Mouse (Mus musculus): ENCODE data around the gene Capn12.
"Not testable (repeated sequence)": the region's sequence is repeated elsewhere in the genome, so short reads cannot be mapped to it uniquely, and the experiment has no call there.

Capn12 gene

GRCm38 (mm10) chr7:28877856-28878255 is 3.4 kb upstream of the Capn12 start:
- no peak for DNase-seq (ENCODE audit: low spot score)

- DNase-seq (ENCODE audit: low spot score): no peak
These were observed 1.6 kb upstream of the Capn12 start for GRCm38 (mm10) chr7:28879606-28880005.

DNA sequence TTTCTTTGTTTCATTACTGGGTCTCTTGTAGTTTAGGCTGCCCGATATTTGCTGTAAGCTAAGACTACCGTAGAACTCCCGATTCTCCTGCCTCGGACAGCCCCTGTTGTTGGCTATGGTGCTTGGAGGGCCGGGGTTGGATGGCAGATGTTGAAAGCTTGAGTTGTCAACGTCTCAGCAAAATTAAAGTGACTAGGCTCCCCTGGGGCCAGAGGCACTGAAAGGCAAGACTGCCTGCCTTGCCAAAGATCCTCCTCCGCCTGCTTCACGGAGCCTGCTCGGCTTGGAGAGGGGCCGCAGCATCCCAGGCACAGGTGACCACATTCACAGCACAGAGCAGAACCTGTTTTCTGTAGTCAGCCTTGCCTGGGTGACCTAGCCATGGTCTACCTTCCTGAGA is 668 bp upstream of the Capn12 start:
- peak; percentile 46 for DNase-seq (ENCODE audit: low spot score)

- no peak for DNase-seq (ENCODE audit: low spot score)
These were observed 1.8 kb downstream of the Capn12 start for GRCm38 (mm10) chr7:28883039-28883438.

- DNase-seq (ENCODE audit: low spot score): not testable (repeated sequence)
These were observed 2.5 kb downstream of the Capn12 start for GRCm38 (mm10) chr7:28883704-28884103.

DNA sequence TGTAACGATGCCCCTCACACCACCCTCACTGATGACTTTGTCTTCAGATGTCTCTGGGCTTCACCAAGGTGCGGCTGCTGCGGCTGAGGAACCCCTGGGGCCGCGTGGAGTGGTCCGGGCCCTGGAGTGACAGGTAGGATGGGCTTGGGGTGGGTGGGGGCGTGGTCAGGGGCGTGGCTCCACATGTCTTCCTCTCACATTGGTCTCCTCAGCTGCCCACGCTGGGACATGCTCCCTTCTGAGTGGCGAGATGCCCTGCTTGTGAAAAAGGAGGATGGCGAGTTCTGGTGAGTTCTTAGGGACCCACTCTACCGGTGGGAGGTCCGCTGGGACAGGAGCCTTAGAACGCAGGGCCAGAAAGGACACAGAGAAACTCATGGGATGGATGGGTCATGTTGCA is 5.3 kb downstream of the Capn12 start:
- no peak for DNase-seq (ENCODE audit: low spot score)

DNA sequence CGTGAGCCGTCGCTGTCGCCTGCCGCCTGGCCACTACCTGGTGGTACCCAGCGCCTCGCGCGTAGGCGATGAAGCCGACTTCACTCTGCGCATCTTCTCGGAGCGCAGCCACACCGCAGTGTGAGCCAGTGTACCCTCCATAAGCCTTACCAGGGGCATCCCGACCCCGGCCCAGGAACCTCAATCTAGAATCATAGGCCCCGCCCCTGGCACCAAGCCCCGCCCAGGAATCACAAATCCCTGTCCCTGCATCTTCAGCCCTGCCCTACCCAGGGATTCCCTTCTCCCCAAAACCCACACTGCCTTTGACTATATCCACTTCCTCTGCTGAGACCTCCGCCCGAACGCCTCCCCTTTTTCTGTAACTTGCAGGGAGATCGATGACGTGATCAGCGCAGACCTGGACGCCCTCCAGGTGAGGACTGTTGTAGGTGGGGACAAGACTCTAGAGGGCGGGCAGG is 7.5 kb downstream of the Capn12 start:
- DNase-seq (ENCODE audit: low spot score): peak; percentile 26

DNA sequence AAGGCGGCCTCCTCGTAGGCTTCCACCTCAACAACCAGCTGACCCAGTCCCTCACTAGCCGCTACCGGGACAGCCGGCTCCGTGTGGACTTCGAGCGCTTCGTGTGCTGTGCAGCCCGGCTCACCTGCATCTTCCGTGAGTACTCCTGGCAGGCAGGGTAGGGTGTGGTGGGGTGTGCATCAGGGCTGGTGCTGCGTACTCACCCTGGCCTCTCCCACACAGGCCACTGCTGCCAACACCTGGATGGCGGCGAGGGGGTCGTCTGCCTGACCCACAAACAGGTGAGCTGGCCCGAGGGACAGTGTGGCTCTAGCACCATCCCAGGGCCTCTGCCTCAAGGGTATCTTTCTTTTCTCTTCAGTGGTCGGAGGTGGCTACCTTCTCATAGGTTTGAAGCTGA is 11.4 kb downstream of the Capn12 start:
- no peak for DNase-seq (ENCODE audit: low spot score)

GRCm38 (mm10) chr7:28893643-28894265 is 12.5 kb downstream of the Capn12 start:
- DNase-seq (ENCODE audit: low spot score): peak; percentile 82

- DNase-seq (ENCODE audit: low spot score): no peak
These were observed 13.7 kb downstream of the Capn12 start for GRCm38 (mm10) chr7:28894942-28895341.

- DNase-seq (ENCODE audit: low spot score): no peak
These were observed 16.4 kb downstream of the Capn12 start for GRCm38 (mm10) chr7:28897661-28898060.

- no peak for DNase-seq (ENCODE audit: low spot score)
These were observed 18.8 kb downstream of the Capn12 start for GRCm38 (mm10) chr7:28899972-28900371.

- no peak for DNase-seq (ENCODE audit: low spot score)
These were observed 20.3 kb downstream of the Capn12 start for GRCm38 (mm10) chr7:28901311-28902125.

GRCm38 (mm10) chr7:28902180-28902579 is 21.0 kb downstream of the Capn12 start:
- no peak for DNase-seq (ENCODE audit: low spot score)

DNA sequence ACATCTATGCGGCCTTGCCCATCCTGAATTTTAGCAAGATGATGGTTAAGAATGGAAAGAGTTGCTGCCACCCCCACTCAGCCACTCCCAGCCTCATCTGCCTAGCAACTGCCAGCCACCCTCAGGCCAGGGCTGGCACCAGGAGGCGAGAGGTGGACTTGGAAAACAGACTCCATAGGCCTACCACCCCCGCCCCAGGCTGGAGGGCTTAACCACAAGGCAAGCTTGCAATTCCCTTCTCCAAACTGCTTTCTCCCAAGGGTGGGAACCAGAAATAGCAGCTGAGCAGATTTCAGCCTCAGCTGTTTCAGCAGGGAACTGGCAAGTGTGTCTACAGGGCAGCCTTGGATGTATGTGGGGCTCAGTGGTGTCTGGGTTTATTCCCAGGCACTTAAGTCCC is 21.6 kb downstream of the Capn12 start:
- DNase-seq (ENCODE audit: low spot score): no peak

- DNase-seq (ENCODE audit: low spot score): no peak
These were observed 22.6 kb downstream of the Capn12 start for GRCm38 (mm10) chr7:28903778-28904177.

- DNase-seq (ENCODE audit: low spot score): no peak
These were observed 26.0 kb downstream of the Capn12 start for GRCm38 (mm10) chr7:28907195-28907594.

DNA sequence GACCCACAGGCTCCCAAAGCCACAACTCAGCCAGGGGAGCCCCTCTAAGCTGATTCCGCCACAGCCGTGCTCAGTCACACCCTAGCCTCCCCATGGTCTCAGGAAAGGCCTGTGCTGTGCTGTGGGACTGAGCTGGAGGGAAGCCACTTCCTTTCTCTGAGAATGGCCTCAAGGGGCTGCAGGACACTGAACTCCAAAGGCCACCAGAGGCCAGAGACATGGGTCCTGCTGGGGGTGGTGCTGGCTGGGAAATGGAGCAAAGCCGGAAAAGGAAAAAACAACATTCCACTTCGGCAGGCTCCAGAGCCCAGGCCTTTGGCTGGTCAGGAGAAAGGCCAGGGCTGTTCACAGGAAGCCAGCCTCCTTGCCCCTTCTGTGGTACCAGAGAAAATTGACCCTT is 30.4 kb downstream of the Capn12 start:
- DNase-seq (ENCODE audit: low spot score): no peak

GRCm38 (mm10) chr7:28913171-28913570 is 31.9 kb downstream of the Capn12 start:
- peak; percentile 38 for DNase-seq (ENCODE audit: low spot score)

DNA sequence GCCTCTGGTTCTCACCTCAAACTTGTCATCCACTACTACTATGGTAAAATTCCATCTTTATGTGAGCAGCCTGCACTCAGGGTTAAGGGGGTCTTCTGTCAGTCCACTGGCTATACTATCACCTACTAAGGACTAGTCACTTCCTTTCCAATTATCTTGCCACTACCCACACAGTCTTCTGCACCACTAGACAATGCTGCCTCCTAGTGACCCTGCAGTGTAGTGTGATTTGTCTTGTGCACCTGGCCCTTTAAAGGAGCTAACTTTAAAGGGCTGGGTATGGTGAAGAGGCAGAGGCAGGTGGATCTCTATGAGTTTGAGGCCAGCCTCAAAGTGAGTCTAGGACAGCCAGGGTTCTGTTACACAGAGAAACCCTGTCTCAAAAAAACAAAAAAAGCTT is 35.3 kb downstream of the Capn12 start:
- no peak for DNase-seq (ENCODE audit: low spot score)

GRCm38 (mm10) chr7:28917503-28918426 is 36.5 kb downstream of the Capn12 start:
- no peak for DNase-seq (ENCODE audit: low spot score)

DNA sequence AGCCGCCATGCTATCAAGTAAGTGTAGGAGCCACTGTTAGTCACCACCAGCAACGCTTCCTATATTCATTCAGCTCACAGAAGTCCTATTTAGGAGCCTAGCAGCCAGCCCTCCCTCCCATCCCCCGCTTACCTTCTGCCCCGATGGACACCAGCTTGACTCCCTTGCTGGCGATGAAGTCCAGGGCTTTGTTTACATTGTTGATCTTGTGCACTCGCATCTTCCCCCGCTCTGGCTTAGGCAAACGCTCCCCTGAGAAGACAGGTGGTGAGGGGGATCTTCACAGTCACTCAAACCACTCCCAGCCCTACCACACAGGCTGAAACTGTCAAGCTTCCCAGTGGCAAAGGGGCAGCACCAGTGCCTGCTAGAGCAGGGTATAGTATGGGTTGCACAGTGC is 37.3 kb downstream of the Capn12 start:
- no peak for DNase-seq (ENCODE audit: low spot score)

All from retina, embryonic 14.5 days (tissue).